Mouse (Mus musculus) stomach, postnatal 0 days (tissue): ENCODE measurements around the gene Lama5.

Experiments used
- CTCF ChIP-seq: IDR thresholded peaks from 2 replicates; pipeline ENCODE4 v1.5.1; 2016; ENCODE audit warnings: antibody characterized with exemption, low read depth, mild to moderate bottlenecking, moderate library complexity
- EP300 ChIP-seq: optimal IDR thresholded peaks from 2 replicates; pipeline ENCODE3; 2016; ENCODE audit warnings: antibody characterized with exemption

DNA sequence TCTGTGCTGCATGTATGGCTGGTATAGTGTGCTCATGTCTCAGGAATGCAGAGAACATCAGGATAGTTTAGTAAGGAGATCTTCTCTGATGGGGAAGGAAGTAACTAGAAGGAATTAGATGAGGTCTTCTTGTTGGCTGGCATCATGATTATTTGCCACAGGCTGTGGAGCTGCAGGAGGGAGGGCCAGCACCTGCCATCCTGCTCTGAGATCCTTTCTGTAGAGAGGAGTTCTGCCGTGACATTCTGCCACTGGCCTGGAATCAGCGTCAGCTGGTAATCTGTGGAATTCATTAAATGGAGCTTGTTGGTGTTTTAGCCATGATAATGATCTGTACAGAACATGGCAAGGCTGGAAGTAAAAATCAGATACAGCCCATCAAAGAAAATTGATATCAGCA, 79.6 kb downstream of the Lama5 start:
- no peak for TF ChIP-seq CTCF
- TF ChIP-seq EP300, result no peak
